Mouse (Mus musculus) olfactory bulb, adult 2 months (tissue): ENCODE data around the gene Efna1.

Experiments
- CTCF ChIP-seq: fragments of 200-500 bp; IDR thresholded peaks from 2 replicates; pipeline ENCODE4 v1.5.1; 2012; ENCODE audit warnings: low read depth, mild to moderate bottlenecking, low read length, moderate library complexity; ENCODE audit not compliant: insufficient read depth
- POLR2A ChIP-seq: fragments of 200-500 bp; IDR thresholded peaks from 2 replicates; pipeline ENCODE4 v1.6.1; 2012; ENCODE audit warnings: mild to moderate bottlenecking, low read depth, low read length, moderate library complexity; ENCODE audit not compliant: insufficient read depth

GRCm38 (mm10) chr3:89281579-89282290, 793 bp upstream of the Efna1 start:
- TF ChIP-seq POLR2A (no peak), CTCF (peak; percentile 81)
